Mouse (Mus musculus) heart, adult 2 months (tissue): Measurements from ENCODE around the gene Tmem222.

Experiments
- CTCF ChIP-seq: fragments of 200-600 bp; IDR thresholded peaks from 2 replicates; pipeline ENCODE4 v1.8.1; 2022; ENCODE audit warnings: antibody characterized with exemption, mild to moderate bottlenecking, moderate library complexity
- EP300 ChIP-seq: fragments of 200-500 bp; IDR thresholded peaks from 2 replicates; pipeline ENCODE4 v1.6.1; 2011; ENCODE audit warnings: low read depth, low read length, control low read depth; ENCODE audit not compliant: insufficient read depth
- POLR2A ChIP-seq: fragments of 200-500 bp; IDR thresholded peaks from 2 replicates; pipeline ENCODE4 v1.6.1; 2011; ENCODE audit warnings: mild to moderate bottlenecking, low read depth, low read length, control low read depth; ENCODE audit not compliant: insufficient read depth

DNA sequence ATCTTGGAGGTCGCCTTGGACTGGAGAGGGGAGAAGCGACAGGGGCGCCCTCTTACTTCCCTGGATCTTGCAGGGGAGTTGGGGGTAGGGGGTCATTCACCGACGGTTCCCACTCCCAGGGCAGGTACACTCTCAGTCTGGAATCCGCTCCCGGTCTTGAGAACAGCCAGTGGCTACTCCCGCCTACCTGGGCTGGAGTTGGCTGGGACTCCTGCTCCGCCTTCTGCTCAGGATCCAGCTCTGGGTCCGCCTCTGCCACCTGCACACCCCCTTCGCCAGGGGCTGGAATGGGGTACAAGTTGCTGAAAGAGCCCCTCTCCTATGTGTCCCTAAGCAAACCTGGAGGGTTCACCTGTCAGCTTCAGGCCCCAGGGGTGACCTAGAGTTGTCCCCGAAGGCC lies 20.4 kb downstream of the Tmem222 start:
- TF ChIP-seq CTCF (no peak), EP300 (no peak), POLR2A (no peak)
